ENCODE assay signal across 37 mouse cellular contexts in genomic region chr19:47157664-47158063, GRCm38 (mm10). TPM values are rescaled to one million over a fixed set of nuclear protein-coding genes. Genes with fewer than 3 reads are reported as not detected.
"Had no signal": no experiment of that assay in that cellular context is flagged by ENCODE, and none has a peak within 500 bp of the region (broad histone marks: within the 10 kb centered on the region; RNA-seq: fewer than 3 reads in every experiment).

Calhm3 (minus strand) TSS chr19:47157764.

- H3K4me1 ChIP-seq: limb, embryonic 10.5 days; limb, embryonic 12.5 days; limb, embryonic 13.5 days; limb, embryonic 15.5 days; liver, embryonic 12.5 days; liver, embryonic 13.5 days; liver, embryonic 15.5 days; lung, embryonic 15.5 days; midbrain, embryonic 12.5 days; midbrain, embryonic 13.5 days; midbrain, embryonic 15.5 days had no signal

- H3K27ac ChIP-seq: left cerebral cortex, adult 2 months; limb, embryonic 10.5 days; limb, embryonic 12.5 days; limb, embryonic 13.5 days; limb, embryonic 15.5 days; liver, embryonic 12.5 days; liver, embryonic 13.5 days; liver, embryonic 14.5 days; liver, embryonic 15.5 days; lung, embryonic 15.5 days; macrophage; midbrain, embryonic 12.5 days; midbrain, embryonic 13.5 days; midbrain, embryonic 15.5 days had no signal

- DNase-seq: left cerebral cortex, postnatal 4 days; liver; liver, embryonic 13.5 days; liver, postnatal 0 days; lung, adult 18-20 months; lung, adult 2 months; lung, embryonic 14.5 days; lung, postnatal 10 days; lung, postnatal 14 days; lung, postnatal 36 days; lung, postnatal 4 days; midbrain, embryonic 14.5 days had no signal

- ATAC-seq: liver, embryonic 12.5 days; liver, postnatal 0 days; lung, postnatal 0 days; midbrain, embryonic 13.5 days; midbrain, embryonic 15.5 days; midbrain, embryonic 16.5 days had no signal

- H3K4me3 ChIP-seq: left cerebral cortex, adult 2 months; limb, embryonic 10.5 days; limb, embryonic 12.5 days; limb, embryonic 13.5 days; limb, embryonic 15.5 days; liver, embryonic 12.5 days; liver, embryonic 13.5 days; liver, embryonic 15.5 days; lung, embryonic 15.5 days; megakaryocyte, embryonic 14.5 days; midbrain, embryonic 12.5 days; midbrain, embryonic 13.5 days; midbrain, embryonic 15.5 days; myocyte had no signal

- H3K36me3 ChIP-seq: limb, embryonic 10.5 days; limb, embryonic 12.5 days; limb, embryonic 13.5 days; limb, embryonic 15.5 days; liver, embryonic 12.5 days; liver, embryonic 13.5 days; liver, embryonic 15.5 days; lung, embryonic 15.5 days; midbrain, embryonic 12.5 days; midbrain, embryonic 13.5 days; midbrain, embryonic 15.5 days had no signal

- H3K9ac ChIP-seq: limb, embryonic 12.5 days; limb, embryonic 13.5 days; limb, embryonic 15.5 days; liver, embryonic 12.5 days; liver, embryonic 13.5 days; liver, embryonic 14.5 days; liver, embryonic 15.5 days; liver, postnatal 0 days; lung, embryonic 14.5 days; lung, embryonic 15.5 days; midbrain, embryonic 12.5 days; midbrain, embryonic 13.5 days; midbrain, embryonic 15.5 days had no signal

- H3K4me2 ChIP-seq: limb, embryonic 12.5 days; limb, embryonic 13.5 days; limb, embryonic 15.5 days; liver, embryonic 11.5 days; liver, embryonic 12.5 days; liver, embryonic 13.5 days; liver, embryonic 15.5 days; lung, embryonic 14.5 days; lung, embryonic 15.5 days; midbrain, embryonic 11.5 days; midbrain, embryonic 12.5 days; midbrain, embryonic 13.5 days; midbrain, embryonic 15.5 days had no signal

- H3K27me3 ChIP-seq: limb, embryonic 13.5 days; limb, embryonic 15.5 days; liver, embryonic 13.5 days; liver, embryonic 15.5 days; lung, embryonic 15.5 days; midbrain, embryonic 12.5 days; midbrain, embryonic 13.5 days; midbrain, embryonic 15.5 days had no signal

- H3K9me3 ChIP-seq: limb, embryonic 10.5 days; limb, embryonic 12.5 days; limb, embryonic 13.5 days; limb, embryonic 15.5 days; liver, embryonic 12.5 days; liver, embryonic 13.5 days; liver, embryonic 15.5 days; lung, embryonic 15.5 days; megakaryocyte, embryonic 14.5 days; midbrain, embryonic 13.5 days; midbrain, embryonic 15.5 days had no signal

RNA-seq across cellular contexts. Expression of gene Calhm3, which starts in this region (rescaled TPM):
- polyA plus RNA-seq: limb, embryonic 10.5 days; limb, embryonic 11.5 days; limb, embryonic 12.5 days; limb, embryonic 13.5 days; limb, embryonic 14.5 days; limb, embryonic 15.5 days; liver, adult 2 months; liver, embryonic 11.5 days; liver, embryonic 12.5 days; liver, embryonic 13.5 days; liver, embryonic 14.5 days; liver, embryonic 15.5 days; liver, embryonic 16.5 days; liver, postnatal 0 days; lung, adult 2 months; lung, embryonic 14.5 days; lung, embryonic 15.5 days; lung, embryonic 16.5 days; lung, postnatal 0 days; macrophage; midbrain, embryonic 11.5 days; midbrain, embryonic 12.5 days; midbrain, embryonic 13.5 days; midbrain, embryonic 14.5 days; midbrain, embryonic 15.5 days; midbrain, embryonic 16.5 days; midbrain, postnatal 0 days; myocyte had no signal
